Mouse (Mus musculus) activated CD4-positive, CD25-positive, alpha-beta regulatory T cell, adult 9 weeks (primary cell): ENCODE data around the gene Klrb1a. TPM values are rescaled to one million over a fixed set of nuclear protein-coding genes. Genes with fewer than 3 reads are reported as not detected.

Source experiments
- polyA plus RNA-seq: library from polyadenylated mRNA; unstranded; fragments of 100-300 nt; shearing (Covaris generic); gene quantifications from one replicate; pipeline ENCODE4 v1.2.1, GENCODE M21; 2017

Gene Klrb1a
- not detected for polyA plus RNA-seq

GRCm38 (mm10) chr6:128623433-128623832 lies at the start of gene Klrb1a:
Gene Klrb1a, minus strand, starts transcription at chr6:128623533.

GRCm38 (mm10) chr6:128662206-128662605 lies 38.9 kb upstream of the Klrb1a start, which contains the start of gene Clec2h:
Gene Clec2h, plus strand, starts transcription at chr6:128662385.

GRCm38 (mm10) chr6:128581508-128581907 lies 41.8 kb downstream of the Klrb1a start, which contains the start of gene A2ml1:
Gene A2ml1, minus strand, starts transcription at chr6:128581608.

Other genes starting within 250 kb of the Klrb1a start
- not detected for gene Tex52, start 248.1 kb downstream of the Klrb1a start, polyA plus RNA-seq
- not detected for gene Gm44596, start 248.0 kb downstream of the Klrb1a start, polyA plus RNA-seq
- gene Nrip2, start 224.2 kb downstream of the Klrb1a start, polyA plus RNA-seq = 1.4 TPM
- 24.7 TPM for gene Itfg2, start 198.6 kb downstream of the Klrb1a start, polyA plus RNA-seq
- 61.6 TPM for gene Fkbp4, start 184.9 kb downstream of the Klrb1a start, polyA plus RNA-seq
- gene Pzp, start 96.8 kb downstream of the Klrb1a start, polyA plus RNA-seq = not detected
- gene A2ml1, start 41.9 kb downstream of the Klrb1a start, polyA plus RNA-seq = not detected
- gene Clec2h, start 38.9 kb upstream of the Klrb1a start, polyA plus RNA-seq = not detected
- not detected for gene Klrb1, start 99.5 kb upstream of the Klrb1a start, polyA plus RNA-seq
- gene Klrb1c, start 165.7 kb upstream of the Klrb1a start, polyA plus RNA-seq = 3.7 TPM
- not detected for gene Gm44511, start 202.8 kb upstream of the Klrb1a start, polyA plus RNA-seq
- gene Klrb1b, start 202.8 kb upstream of the Klrb1a start, polyA plus RNA-seq = not detected